Mouse (Mus musculus): Measurements from ENCODE around the gene Ascc2.
"Not testable (repeated sequence)": the region's sequence is repeated elsewhere in the genome, so short reads cannot be mapped to it uniquely, and the experiment has no call there.

Gene Ascc2

GRCm38 (mm10) chr11:4685071-4685470 is 47.5 kb downstream of the Ascc2 start:
- DNase-seq (ENCODE audit: low spot score), result no peak

- DNase-seq (ENCODE audit: low spot score), result no peak
Observed at GRCm38 (mm10) chr11:4685510-4685909, 48.0 kb downstream of the Ascc2 start.

GRCm38 (mm10) chr11:4687027-4687426 is 49.5 kb downstream of the Ascc2 start:
- DNase-seq (ENCODE audit: low spot score), result no peak

- no peak for DNase-seq (ENCODE audit: low spot score)
Observed at GRCm38 (mm10) chr11:4687874-4688273, 50.3 kb downstream of the Ascc2 start.

- no peak for DNase-seq (ENCODE audit: low spot score)
Observed at GRCm38 (mm10) chr11:4688632-4689380, 51.3 kb downstream of the Ascc2 start.

GRCm38 (mm10) chr11:4690353-4690752 is 52.8 kb downstream of the Ascc2 start:
- DNase-seq (ENCODE audit: low spot score), result no peak

- DNase-seq (ENCODE audit: low spot score), result no peak
Observed at GRCm38 (mm10) chr11:4691213-4691612, 53.7 kb downstream of the Ascc2 start.

GRCm38 (mm10) chr11:4692162-4692561 is 54.6 kb downstream of the Ascc2 start:
- no peak for DNase-seq (ENCODE audit: low spot score)

- peak; percentile 77 for DNase-seq (ENCODE audit: low spot score)
Observed at GRCm38 (mm10) chr11:4697043-4697983, 59.8 kb downstream of the Ascc2 start.

DNA sequence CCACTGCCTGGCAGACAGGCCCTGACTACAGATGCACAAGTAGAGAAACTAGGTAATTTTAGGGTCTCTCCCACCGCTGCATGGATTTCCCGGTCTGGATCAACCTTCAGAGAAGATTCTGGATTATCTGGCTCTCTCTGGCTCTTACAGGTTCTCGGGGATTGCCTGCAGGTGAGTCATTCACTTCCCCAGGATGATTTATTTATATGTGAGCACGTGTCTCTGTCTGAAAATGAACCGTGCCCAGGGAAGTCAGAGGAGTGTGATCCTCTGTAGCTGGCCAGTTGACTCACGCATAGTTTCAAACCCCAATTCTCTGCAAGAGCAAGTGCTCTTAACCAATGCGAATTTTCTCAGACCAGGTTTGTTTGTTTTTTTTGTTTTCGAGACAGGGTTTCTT is 63.2 kb downstream of the Ascc2 start:
- peak; percentile 31 for DNase-seq (ENCODE audit: low spot score)

- no peak for DNase-seq (ENCODE audit: low spot score)
Observed at GRCm38 (mm10) chr11:4703688-4704071, 66.1 kb downstream of the Ascc2 start.

GRCm38 (mm10) chr11:4704072-4704964 is 66.8 kb downstream of the Ascc2 start, which contains the start of the genes Uqcr10 and Zmat5:
Uqcr10 (minus strand) TSS chr11:4704342.
Zmat5 (plus strand) TSS chr11:4704678.
- DNase-seq (ENCODE audit: low spot score), result peak; percentile 93

- DNase-seq (ENCODE audit: low spot score), result no peak
Observed at GRCm38 (mm10) chr11:4705178-4705577, 67.6 kb downstream of the Ascc2 start.

- not testable (repeated sequence) for DNase-seq (ENCODE audit: low spot score)
Observed at GRCm38 (mm10) chr11:4710188-4710587, 72.6 kb downstream of the Ascc2 start.

DNA sequence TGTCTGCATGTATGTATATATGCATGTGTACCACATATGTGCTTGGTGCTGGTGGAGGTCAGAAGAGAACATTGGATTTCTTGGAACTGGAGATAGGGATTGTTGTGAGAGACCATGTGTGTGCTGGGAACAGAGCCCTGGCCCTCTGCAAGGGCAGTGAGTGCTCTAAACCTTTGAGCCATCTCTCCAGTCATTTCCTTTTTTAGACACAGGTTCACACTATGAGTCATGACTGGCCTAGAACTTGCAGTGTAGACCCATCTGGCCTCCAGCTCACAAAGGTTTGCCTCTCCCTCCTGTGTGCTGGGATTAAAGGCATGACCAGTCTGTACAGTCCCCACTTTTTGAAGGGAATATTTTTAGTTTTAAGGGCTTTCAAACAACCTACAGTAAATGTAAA is 75.3 kb downstream of the Ascc2 start:
- DNase-seq (ENCODE audit: low spot score), result no peak

DNA sequence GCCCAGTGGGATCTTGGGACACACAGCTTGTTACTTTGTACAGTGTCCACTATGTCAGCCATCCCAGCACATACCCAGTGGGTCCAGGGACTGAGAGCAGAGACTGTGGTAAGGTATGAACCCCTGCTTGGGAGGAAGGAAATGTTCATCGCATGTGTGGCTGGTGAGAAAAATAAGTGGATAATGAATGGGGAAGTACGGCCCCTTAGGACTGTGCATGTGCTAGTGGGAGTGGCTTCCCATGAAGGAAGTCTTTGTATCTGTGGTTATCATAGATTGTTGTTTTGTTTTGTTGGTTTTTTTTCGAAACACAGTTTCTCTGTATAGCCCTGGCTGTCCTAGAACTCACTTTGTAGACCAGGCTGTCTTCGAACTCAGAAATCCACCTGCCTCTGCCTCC is 77.2 kb downstream of the Ascc2 start:
- no peak for DNase-seq (ENCODE audit: low spot score)

- DNase-seq (ENCODE audit: low spot score), result no peak
Observed at GRCm38 (mm10) chr11:4715596-4715995, 78.0 kb downstream of the Ascc2 start.

- DNase-seq (ENCODE audit: low spot score), result no peak
Observed at GRCm38 (mm10) chr11:4716530-4717236, 79.1 kb downstream of the Ascc2 start.

DNA sequence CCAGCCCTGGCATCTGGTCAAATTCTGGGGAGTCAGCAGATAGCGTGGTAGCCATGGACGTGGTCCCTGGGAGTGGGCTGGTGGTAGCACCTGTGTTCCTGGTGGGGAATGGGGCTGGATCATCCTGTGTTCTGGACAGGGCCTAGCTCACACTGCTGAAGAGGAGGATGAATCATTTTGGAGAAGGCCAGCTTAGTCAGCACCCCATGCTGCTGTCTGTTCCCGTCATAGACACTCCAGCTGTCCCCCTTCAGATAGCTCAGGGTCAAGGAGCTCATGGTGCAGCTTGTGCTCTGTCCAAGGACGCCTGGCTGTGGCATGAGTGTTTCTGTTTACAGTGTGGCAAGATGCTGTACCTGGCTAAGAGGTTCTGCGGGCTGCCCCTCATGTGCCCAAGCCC is 81.0 kb downstream of the Ascc2 start:
- no peak for DNase-seq (ENCODE audit: low spot score)

GRCm38 (mm10) chr11:4719961-4720360 is 82.4 kb downstream of the Ascc2 start:
- no peak for DNase-seq (ENCODE audit: low spot score)

DNA sequence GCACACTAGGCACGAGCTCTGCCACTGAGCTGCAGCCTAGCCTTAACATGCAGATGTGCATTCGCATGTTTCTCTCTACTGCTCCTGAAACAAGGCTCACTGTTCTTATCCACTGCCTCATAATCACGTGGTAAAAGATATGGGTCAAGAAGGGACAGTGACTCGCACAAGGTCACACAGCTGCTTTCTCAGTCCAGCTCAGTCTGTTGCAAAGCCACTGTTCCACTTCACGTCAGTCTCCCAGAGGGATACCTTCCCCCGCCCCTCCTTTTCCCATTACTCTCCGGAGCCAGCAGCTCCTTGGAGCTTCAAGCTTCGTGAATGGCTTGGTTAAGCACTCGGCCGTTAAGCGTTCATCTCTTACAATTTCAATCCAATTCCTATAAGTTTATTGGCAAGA is 82.8 kb downstream of the Ascc2 start:
- no peak for DNase-seq (ENCODE audit: low spot score)
